In genomic region chr7:29785023-29785422, GRCm38 (mm10) we compare ENCODE assay signal across 8 mouse cellular contexts. TPM values are rescaled to one million over a fixed set of nuclear protein-coding genes. Genes with fewer than 3 reads are reported as not detected.
A peak's percentile ranks its signal among the peaks of the same experiment; 100 is the strongest.
DNase-seq lines count a peak whose midpoint lies in the region; ATAC-seq and TF ChIP-seq lines count a peak whose summit lies in the region.

No protein-coding gene starts in this region.

- H3K9me3 ChIP-seq in kidney, embryonic 16.5 days (ENCODE audit: low read length), result no peaks in the 10 kb centered on the region
- H3K9me3 ChIP-seq in embryonic facial prominence, embryonic 14.5 days (ENCODE audit: control insufficient read depth, low read length), result no peaks in the 10 kb centered on the region
- H3K9me3 ChIP-seq in intestine, embryonic 14.5 days (ENCODE audit: control insufficient read depth, low read length), result no peaks in the 10 kb centered on the region; the same call in 1 of the 2 replicates
- H3K9me3 ChIP-seq in midbrain, postnatal 0 days (ENCODE audit: low read length), result no peaks in the 10 kb centered on the region

- peak overlapping the region; percentile 82 for H3K4me3 ChIP-seq in kidney, embryonic 16.5 days (ENCODE audit: low read length)
- H3K4me3 ChIP-seq in embryonic facial prominence, embryonic 14.5 days (ENCODE audit: low read depth, low read length), result peak overlapping the region; percentile 77
- peak overlapping the region; percentile 94 for H3K4me3 ChIP-seq in intestine, embryonic 14.5 days (ENCODE audit: low read depth, low read length)
- H3K4me3 ChIP-seq in midbrain, postnatal 0 days (ENCODE audit: low read depth, low read length), result peak overlapping the region; percentile 90

- H3K27ac ChIP-seq in kidney, embryonic 16.5 days (ENCODE audit: low read length), result no peak overlapping the region
- no peak overlapping the region for H3K27ac ChIP-seq in embryonic facial prominence, embryonic 14.5 days (replicated peaks; ENCODE audit: low read depth, low read length)
- H3K27ac ChIP-seq in intestine, embryonic 14.5 days (ENCODE audit: low read depth), result no peak overlapping the region
- no peak overlapping the region for H3K27ac ChIP-seq in midbrain, postnatal 0 days (ENCODE audit: low read depth, low read length)

- no peak for ATAC-seq in kidney, embryonic 16.5 days (ENCODE audit: low FRiP score, low TSS enrichment)
- no peak for ATAC-seq in embryonic facial prominence, embryonic 14.5 days (ENCODE audit: low read depth)
- no peak for ATAC-seq in intestine, embryonic 14.5 days (replicated peaks; ENCODE audit: low FRiP score, low TSS enrichment, low read depth)
- no peak for ATAC-seq in midbrain, postnatal 0 days (ENCODE audit: low FRiP score)
- no peak for ATAC-seq in inflammation-experienced regulatory T-cells, adult 6 months

- peak overlapping the region; percentile 78 for H3K4me2 ChIP-seq in kidney, embryonic 16.5 days (replicated peaks; ENCODE audit: low read depth, low read length)
- peak overlapping the region; percentile 71 for H3K4me2 ChIP-seq in embryonic facial prominence, embryonic 14.5 days (ENCODE audit: low read depth, low read length)
- H3K4me2 ChIP-seq in intestine, embryonic 14.5 days (ENCODE audit: low read length), result peak overlapping the region; percentile 78
- peak overlapping the region; percentile 79 for H3K4me2 ChIP-seq in midbrain, postnatal 0 days (ENCODE audit: low read depth, low read length, poor library complexity, severe bottlenecking)

- H3K9ac ChIP-seq in kidney, embryonic 16.5 days (replicated peaks; ENCODE audit: low read length), result peak overlapping the region; percentile 92
- H3K9ac ChIP-seq in embryonic facial prominence, embryonic 14.5 days (ENCODE audit: low read depth, low read length), result peak overlapping the region; percentile 91
- no peak overlapping the region for H3K9ac ChIP-seq in intestine, embryonic 14.5 days (ENCODE audit: low read length)
- H3K9ac ChIP-seq in midbrain, postnatal 0 days (replicated peaks; ENCODE audit: low read length, poor library complexity, severe bottlenecking), result peak overlapping the region; percentile 87

- TF ChIP-seq CTCF in midbrain, postnatal 0 days (IDR thresholded peaks at IDR 0.05), result no peak

- peaks cover 5% of the 10 kb centered on the region for H3K4me1 ChIP-seq in kidney, embryonic 16.5 days (ENCODE audit: insufficient read depth, low read length)
- peaks cover 12% of the 10 kb centered on the region; the same call in 1 of the 2 replicates for H3K4me1 ChIP-seq in embryonic facial prominence, embryonic 14.5 days (ENCODE audit: control insufficient read depth, insufficient read depth, low read length)
- peaks cover 4% of the 10 kb centered on the region; the same call in 1 of the 2 replicates for H3K4me1 ChIP-seq in intestine, embryonic 14.5 days (replicated peaks; ENCODE audit: control insufficient read depth, insufficient read depth, low read length)
- H3K4me1 ChIP-seq in midbrain, postnatal 0 days (ENCODE audit: insufficient read depth, low read length), result peaks cover 5% of the 10 kb centered on the region

- H3K27me3 ChIP-seq in kidney, embryonic 16.5 days (ENCODE audit: insufficient read depth, low read length), result no peaks in the 10 kb centered on the region
- no peaks in the 10 kb centered on the region for H3K27me3 ChIP-seq in embryonic facial prominence, embryonic 14.5 days (replicated peaks; ENCODE audit: control insufficient read depth, insufficient read depth, low read length)
- no peaks in the 10 kb centered on the region for H3K27me3 ChIP-seq in intestine, embryonic 14.5 days (replicated peaks; ENCODE audit: control insufficient read depth, insufficient read depth, low read length)
- no peaks in the 10 kb centered on the region for H3K27me3 ChIP-seq in midbrain, postnatal 0 days (ENCODE audit: insufficient read depth, low read length)

- peaks cover 29% of the 10 kb centered on the region for H3K36me3 ChIP-seq in kidney, embryonic 16.5 days (ENCODE audit: insufficient read depth, low read length)
- peaks cover 32% of the 10 kb centered on the region for H3K36me3 ChIP-seq in embryonic facial prominence, embryonic 14.5 days (ENCODE audit: control insufficient read depth, insufficient read depth, low read length)
- H3K36me3 ChIP-seq in intestine, embryonic 14.5 days (ENCODE audit: control insufficient read depth, insufficient read depth, low read length), result peaks cover 32% of the 10 kb centered on the region
- peaks cover 10% of the 10 kb centered on the region for H3K36me3 ChIP-seq in midbrain, postnatal 0 days (ENCODE audit: insufficient read depth, low read length)

- no peak for DNase-seq in kidney, postnatal 14 days
- no peak for DNase-seq in embryonic facial prominence, embryonic 14.5 days (ENCODE audit: low spot score)
- DNase-seq in intestine, embryonic 14.5 days (ENCODE audit: low spot score), result no peak
- DNase-seq in midbrain, postnatal 0 days (ENCODE audit: low spot score), result no peak
- DNase-seq in layer of hippocampus, postnatal 14 days (ENCODE audit: low spot score in 2 of 2), result no peak
- no peak for DNase-seq in layer of hippocampus, postnatal 36 days

- WGBS in kidney, embryonic 16.5 days, result 56% methylated on average over 8 of the region's 8 CpGs
- 51% methylated on average over 8 of the region's 8 CpGs for WGBS in embryonic facial prominence, embryonic 14.5 days
- WGBS in intestine, embryonic 14.5 days, result 57% methylated on average over 8 of the region's 8 CpGs
- WGBS in midbrain, postnatal 0 days, result 38% methylated on average over 8 of the region's 8 CpGs

RNA-seq across cellular contexts. Expression of gene Zfp30, which starts 1.2 kb away (rescaled TPM):
- 7.7 and 8.1 TPM in 2 replicates for polyA plus RNA-seq in kidney, embryonic 16.5 days (2015; fragmentation: Nextera tagmentation; extraction: Ambion mirVana)
- polyA plus RNA-seq in embryonic facial prominence, embryonic 14.5 days (2014; fragmentation: Nextera tagmentation; extraction: Ambion mirVana), result 9.4 and 10.4 TPM in 2 replicates
- 6.9 and 7.8 TPM in 2 replicates for polyA plus RNA-seq in intestine, embryonic 14.5 days (2014; fragmentation: Nextera tagmentation; extraction: Ambion mirVana)
- total RNA-seq in midbrain, postnatal 0 days (2014; rRNA removed), result 11.5 and 12.2 TPM in 2 replicates
- 12.5 and 13.2 TPM in 2 replicates for polyA plus RNA-seq in midbrain, postnatal 0 days (2015; fragmentation: Nextera tagmentation; extraction: Ambion mirVana)
- under 1 TPM; 0.28 to 0.36 (median 0.35) TPM for polyA plus RNA-seq in inflammation-experienced regulatory T-cells, adult 6 months (2017; shearing (Covaris generic))
- total RNA-seq in layer of hippocampus, postnatal 14 days (2021), result 10 to 100 TPM in 1 of 2 experiments, 1 to 10 TPM in 1; 9.8 to 10.9 TPM
- 10 to 100 TPM in 1 of 2 experiments, 1 to 10 TPM in 1; 9.9 to 10.4 TPM for total RNA-seq in layer of hippocampus, postnatal 36 days (2021)

RNA-seq across cellular contexts. Expression of gene Zfp84, which starts 16.7 kb away (rescaled TPM):
- polyA plus RNA-seq in kidney, embryonic 16.5 days (2015; fragmentation: Nextera tagmentation; extraction: Ambion mirVana), result 15.3 and 17.4 TPM in 2 replicates
- 15.7 and 17.0 TPM in 2 replicates for polyA plus RNA-seq in embryonic facial prominence, embryonic 14.5 days (2014; fragmentation: Nextera tagmentation; extraction: Ambion mirVana)
- 12.3 and 12.8 TPM in 2 replicates for polyA plus RNA-seq in intestine, embryonic 14.5 days (2014; fragmentation: Nextera tagmentation; extraction: Ambion mirVana)
- 11.8 and 13.9 TPM in 2 replicates for total RNA-seq in midbrain, postnatal 0 days (2014; rRNA removed)
- 5.9 and 6.8 TPM in 2 replicates for polyA plus RNA-seq in midbrain, postnatal 0 days (2015; fragmentation: Nextera tagmentation; extraction: Ambion mirVana)
- 10 to 100 TPM; 14.0 to 17.9 (median 14.8) TPM for polyA plus RNA-seq in inflammation-experienced regulatory T-cells, adult 6 months (2017; shearing (Covaris generic))
- total RNA-seq in layer of hippocampus, postnatal 14 days (2021), result 10 to 100 TPM; 15.2 to 17.9 TPM
- 10 to 100 TPM; 20.9 TPM for total RNA-seq in layer of hippocampus, postnatal 36 days (2021)

RNA-seq across cellular contexts. Expression of gene Zfp790, which starts 30.9 kb away (rescaled TPM):
- polyA plus RNA-seq in kidney, embryonic 16.5 days (2015; fragmentation: Nextera tagmentation; extraction: Ambion mirVana), result 15.1 and 15.8 TPM in 2 replicates
- polyA plus RNA-seq in embryonic facial prominence, embryonic 14.5 days (2014; fragmentation: Nextera tagmentation; extraction: Ambion mirVana), result 12.8 and 14.5 TPM in 2 replicates
- 11.9 and 15.4 TPM in 2 replicates for polyA plus RNA-seq in intestine, embryonic 14.5 days (2014; fragmentation: Nextera tagmentation; extraction: Ambion mirVana)
- total RNA-seq in midbrain, postnatal 0 days (2014; rRNA removed), result 10.7 and 16.3 TPM in 2 replicates
- 11.7 and 11.9 TPM in 2 replicates for polyA plus RNA-seq in midbrain, postnatal 0 days (2015; fragmentation: Nextera tagmentation; extraction: Ambion mirVana)
- 10 to 100 TPM; 16.3 to 19.1 (median 16.9) TPM for polyA plus RNA-seq in inflammation-experienced regulatory T-cells, adult 6 months (2017; shearing (Covaris generic))
- total RNA-seq in layer of hippocampus, postnatal 14 days (2021), result 10 to 100 TPM; 16.3 to 19.4 TPM
- total RNA-seq in layer of hippocampus, postnatal 36 days (2021), result 10 to 100 TPM; 21.5 to 24.0 TPM

RNA-seq across cellular contexts. Expression of gene Catsperg2, which starts 58.2 kb away (rescaled TPM):
- not detected in 2 replicates for polyA plus RNA-seq in kidney, embryonic 16.5 days (2015; fragmentation: Nextera tagmentation; extraction: Ambion mirVana)
- not detected in 2 replicates for polyA plus RNA-seq in embryonic facial prominence, embryonic 14.5 days (2014; fragmentation: Nextera tagmentation; extraction: Ambion mirVana)
- not detected in 2 replicates for polyA plus RNA-seq in intestine, embryonic 14.5 days (2014; fragmentation: Nextera tagmentation; extraction: Ambion mirVana)
- 0.24 and 0.99 TPM in 2 replicates for total RNA-seq in midbrain, postnatal 0 days (2014; rRNA removed)
- 0.34 and 0.41 TPM in 2 replicates for polyA plus RNA-seq in midbrain, postnatal 0 days (2015; fragmentation: Nextera tagmentation; extraction: Ambion mirVana)
- polyA plus RNA-seq in inflammation-experienced regulatory T-cells, adult 6 months (2017; shearing (Covaris generic)), result not detected
- total RNA-seq in layer of hippocampus, postnatal 14 days (2021), result under 1 TPM in 1 of 2 experiments, not detected in 1; 0.83 TPM
- under 1 TPM; 0.28 to 0.37 TPM for total RNA-seq in layer of hippocampus, postnatal 36 days (2021)
